Mouse (Mus musculus): ENCODE results near the gene Hoxb3. TPM values are rescaled to one million over a fixed set of nuclear protein-coding genes. Genes with fewer than 3 reads are reported as not detected.

Gene Hoxb3
- not detected in 2 replicates for polyA plus RNA-seq (2015; fragmentation: Nextera tagmentation; extraction: Ambion mirVana)

DNA sequence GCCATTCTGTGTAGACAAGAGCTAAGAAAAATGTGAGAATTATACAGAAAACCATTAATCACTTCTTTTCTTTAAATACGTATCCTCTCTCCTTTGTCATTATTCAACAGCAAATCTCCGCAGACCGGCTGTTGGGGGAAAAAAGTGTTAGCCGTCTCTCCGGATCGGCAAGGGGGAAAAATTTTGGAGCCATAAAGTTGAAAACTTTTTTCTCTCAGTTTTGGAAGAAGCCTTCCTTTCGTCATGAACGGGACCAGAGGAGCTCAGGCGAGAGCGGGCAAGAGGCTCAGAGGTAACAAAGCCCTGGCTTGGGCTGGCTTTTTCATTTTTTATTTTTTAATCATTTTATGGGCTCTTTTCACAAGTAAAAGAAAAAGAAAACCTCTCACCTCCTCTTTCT, at the start of gene Hoxb3:
TSS of gene Hoxb3 (plus strand) at position 173 of the 400 bp plus-strand sequence.
- WGBS: 2% methylated on average over 10 of the region's 10 CpGs
- Histone ChIP-seq H3K9ac (replicated peaks; ENCODE audit: low read depth, low read length) (no peak within 1 kb of the TSS), H3K27me3 (replicated peaks; ENCODE audit: control insufficient read depth, insufficient read depth, low read length) (peaks cover 98% of the 10 kb centered on the region), H3K4me1 (replicated peaks; ENCODE audit: control insufficient read depth, insufficient read depth, low read length) (no peaks in the 10 kb centered on the region), H3K27ac (ENCODE audit: low read length) (no peak within 1 kb of the TSS), H3K4me2 (ENCODE audit: low read length) (no peak within 1 kb of the TSS), H3K36me3 (ENCODE audit: control insufficient read depth, insufficient read depth) (no peaks in the 10 kb centered on the region), H3K4me3 (replicated peaks; ENCODE audit: low read length) (no peak within 1 kb of the TSS), H3K9me3 (ENCODE audit: control insufficient read depth, low read length) (no peaks in the 10 kb centered on the region)
- ATAC-seq: no peak

- no peak overlapping the region for H3K9ac ChIP-seq (replicated peaks; ENCODE audit: low read depth, low read length)
- H3K27me3 ChIP-seq (replicated peaks; ENCODE audit: control insufficient read depth, insufficient read depth, low read length): peaks cover 98% of the 10 kb centered on the region
- ATAC-seq: no peak
- H3K4me1 ChIP-seq (replicated peaks; ENCODE audit: control insufficient read depth, insufficient read depth, low read length): peaks cover 4% of the 10 kb centered on the region
- no peak overlapping the region for H3K27ac ChIP-seq (ENCODE audit: low read length)
- no peak overlapping the region for H3K4me3 ChIP-seq (replicated peaks; ENCODE audit: low read length)
- WGBS: 2% methylated on average over 10 of the region's 10 CpGs
- no peaks in the 10 kb centered on the region for H3K36me3 ChIP-seq (ENCODE audit: control insufficient read depth, insufficient read depth)
- no peaks in the 10 kb centered on the region for H3K9me3 ChIP-seq (ENCODE audit: control insufficient read depth, low read length)
- H3K4me2 ChIP-seq (ENCODE audit: low read length): no peak overlapping the region
Measured at GRCm38 (mm10) chr11:96274428-96274827, 48.7 kb upstream of the Hoxb3 start.

GRCm38 (mm10) chr11:96275896-96276295, 47.2 kb upstream of the Hoxb3 start:
- Histone ChIP-seq H3K4me1 (replicated peaks; ENCODE audit: control insufficient read depth, insufficient read depth, low read length) (peaks cover 4% of the 10 kb centered on the region), H3K27me3 (replicated peaks; ENCODE audit: control insufficient read depth, insufficient read depth, low read length) (peaks cover 94% of the 10 kb centered on the region), H3K9me3 (ENCODE audit: control insufficient read depth, low read length) (no peaks in the 10 kb centered on the region), H3K36me3 (ENCODE audit: control insufficient read depth, insufficient read depth) (no peaks in the 10 kb centered on the region), H3K4me3 (replicated peaks; ENCODE audit: low read length) (no peak overlapping the region), H3K27ac (ENCODE audit: low read length) (no peak overlapping the region), H3K9ac (replicated peaks; ENCODE audit: low read depth, low read length) (no peak overlapping the region), H3K4me2 (ENCODE audit: low read length) (no peak overlapping the region)
- 5% methylated on average over 4 of the region's 4 CpGs for WGBS
- no peak for ATAC-seq

DNA sequence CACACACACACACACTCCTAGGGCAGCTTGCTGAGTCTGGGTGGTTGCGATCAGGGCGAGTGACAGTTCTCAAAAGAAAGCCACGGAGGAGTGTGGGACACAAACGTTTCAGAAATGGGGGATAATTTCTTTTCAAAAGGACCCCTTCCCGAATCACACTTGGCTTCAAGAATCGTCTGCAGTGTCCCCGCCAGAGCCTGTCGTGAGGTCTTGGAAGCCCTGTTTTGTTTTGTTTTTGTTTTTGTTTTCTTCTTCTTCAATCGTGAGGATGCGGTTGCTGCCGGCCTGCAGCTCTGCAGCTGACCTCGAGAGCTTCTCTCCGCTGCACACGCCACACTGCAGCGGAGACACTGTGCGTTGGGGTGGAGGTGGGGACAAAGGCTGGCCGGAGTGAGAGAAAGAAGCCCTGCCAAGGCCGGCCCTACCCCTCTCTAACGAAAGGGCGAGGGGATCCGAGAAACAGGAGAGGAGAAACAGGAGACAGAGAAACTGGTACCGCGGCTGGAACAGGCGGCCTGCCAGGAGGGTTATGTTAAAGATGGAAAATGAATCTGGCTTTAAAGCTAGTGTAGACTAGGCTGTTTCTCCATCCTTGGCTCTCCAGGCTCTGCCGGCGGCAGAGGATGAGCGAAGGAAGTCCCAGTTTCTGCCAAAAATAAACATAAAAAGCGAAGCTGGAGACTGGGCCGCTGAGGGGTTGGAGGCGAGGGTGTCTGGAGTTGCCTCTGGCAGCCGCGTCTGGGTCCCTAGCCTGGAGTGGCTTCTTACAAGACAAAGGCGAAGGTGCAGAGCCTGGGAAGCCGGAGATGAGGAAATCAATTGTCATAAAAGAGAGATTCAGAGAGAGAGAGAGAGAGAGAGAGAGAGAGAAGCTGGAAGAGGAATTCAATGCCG, 45.7 kb upstream of the Hoxb3 start:
- Histone ChIP-seq H3K4me3 (replicated peaks; ENCODE audit: low read length) (no peak overlapping the region), H3K9me3 (ENCODE audit: control insufficient read depth, low read length) (no peaks in the 10 kb centered on the region), H3K27me3 (replicated peaks; ENCODE audit: control insufficient read depth, insufficient read depth, low read length) (peaks cover 92% of the 10 kb centered on the region), H3K4me2 (ENCODE audit: low read length) (no peak overlapping the region), H3K36me3 (ENCODE audit: control insufficient read depth, insufficient read depth) (no peaks in the 10 kb centered on the region), H3K4me1 (replicated peaks; ENCODE audit: control insufficient read depth, insufficient read depth, low read length) (peaks cover 2% of the 10 kb centered on the region; the same call in 1 of the 2 replicates), H3K27ac (ENCODE audit: low read length) (no peak overlapping the region), H3K9ac (replicated peaks; ENCODE audit: low read depth, low read length) (no peak overlapping the region)
- no peak for ATAC-seq
- WGBS: 2% methylated on average over 35 of the region's 35 CpGs

GRCm38 (mm10) chr11:96278324-96278723, 44.8 kb upstream of the Hoxb3 start:
- Histone ChIP-seq H3K4me1 (replicated peaks; ENCODE audit: control insufficient read depth, insufficient read depth, low read length) (no peaks in the 10 kb centered on the region), H3K9me3 (ENCODE audit: control insufficient read depth, low read length) (no peaks in the 10 kb centered on the region), H3K4me3 (replicated peaks; ENCODE audit: low read length) (no peak overlapping the region), H3K36me3 (ENCODE audit: control insufficient read depth, insufficient read depth) (no peaks in the 10 kb centered on the region), H3K27ac (ENCODE audit: low read length) (no peak overlapping the region), H3K9ac (replicated peaks; ENCODE audit: low read depth, low read length) (no peak overlapping the region), H3K4me2 (ENCODE audit: low read length) (no peak overlapping the region), H3K27me3 (replicated peaks; ENCODE audit: control insufficient read depth, insufficient read depth, low read length) (peaks cover 88% of the 10 kb centered on the region)
- WGBS: 16% methylated on average over 14 of the region's 14 CpGs
- ATAC-seq: no peak

- WGBS: under 1% methylated on average over 9 of the region's 9 CpGs
Measured at GRCm38 (mm10) chr11:96278773-96279172, 44.4 kb upstream of the Hoxb3 start.

GRCm38 (mm10) chr11:96279421-96280233, 43.5 kb upstream of the Hoxb3 start:
- Histone ChIP-seq H3K27ac (ENCODE audit: low read length) (no peak overlapping the region), H3K36me3 (ENCODE audit: control insufficient read depth, insufficient read depth) (no peaks in the 10 kb centered on the region), H3K9ac (replicated peaks; ENCODE audit: low read depth, low read length) (no peak overlapping the region), H3K4me3 (replicated peaks; ENCODE audit: low read length) (no peak overlapping the region), H3K9me3 (ENCODE audit: control insufficient read depth, low read length) (no peaks in the 10 kb centered on the region), H3K4me1 (replicated peaks; ENCODE audit: control insufficient read depth, insufficient read depth, low read length) (peaks cover 4% of the 10 kb centered on the region; the same call in 1 of the 2 replicates), H3K27me3 (replicated peaks; ENCODE audit: control insufficient read depth, insufficient read depth, low read length) (peaks cover 88% of the 10 kb centered on the region), H3K4me2 (ENCODE audit: low read length) (no peak overlapping the region)
- ATAC-seq: no peak
- WGBS: 1% methylated on average over 31 of the region's 31 CpGs

More at GRCm38 (mm10) chr11:96278773-96279172, 44.4 kb upstream of the Hoxb3 start:
- peak; percentile 20; the same call in 1 of the 2 replicates for ATAC-seq
- H3K27ac ChIP-seq (ENCODE audit: low read length): no peak overlapping the region
- H3K4me2 ChIP-seq (ENCODE audit: low read length): no peak overlapping the region
- H3K36me3 ChIP-seq (ENCODE audit: control insufficient read depth, insufficient read depth): no peaks in the 10 kb centered on the region
- no peaks in the 10 kb centered on the region; the same call in 1 of the 2 replicates for H3K4me1 ChIP-seq (replicated peaks; ENCODE audit: control insufficient read depth, insufficient read depth, low read length)
- peaks cover 88% of the 10 kb centered on the region for H3K27me3 ChIP-seq (replicated peaks; ENCODE audit: control insufficient read depth, insufficient read depth, low read length)
- H3K4me3 ChIP-seq (replicated peaks; ENCODE audit: low read length): no peak overlapping the region
- H3K9ac ChIP-seq (replicated peaks; ENCODE audit: low read depth, low read length): no peak overlapping the region
- H3K9me3 ChIP-seq (ENCODE audit: control insufficient read depth, low read length): no peaks in the 10 kb centered on the region

DNA sequence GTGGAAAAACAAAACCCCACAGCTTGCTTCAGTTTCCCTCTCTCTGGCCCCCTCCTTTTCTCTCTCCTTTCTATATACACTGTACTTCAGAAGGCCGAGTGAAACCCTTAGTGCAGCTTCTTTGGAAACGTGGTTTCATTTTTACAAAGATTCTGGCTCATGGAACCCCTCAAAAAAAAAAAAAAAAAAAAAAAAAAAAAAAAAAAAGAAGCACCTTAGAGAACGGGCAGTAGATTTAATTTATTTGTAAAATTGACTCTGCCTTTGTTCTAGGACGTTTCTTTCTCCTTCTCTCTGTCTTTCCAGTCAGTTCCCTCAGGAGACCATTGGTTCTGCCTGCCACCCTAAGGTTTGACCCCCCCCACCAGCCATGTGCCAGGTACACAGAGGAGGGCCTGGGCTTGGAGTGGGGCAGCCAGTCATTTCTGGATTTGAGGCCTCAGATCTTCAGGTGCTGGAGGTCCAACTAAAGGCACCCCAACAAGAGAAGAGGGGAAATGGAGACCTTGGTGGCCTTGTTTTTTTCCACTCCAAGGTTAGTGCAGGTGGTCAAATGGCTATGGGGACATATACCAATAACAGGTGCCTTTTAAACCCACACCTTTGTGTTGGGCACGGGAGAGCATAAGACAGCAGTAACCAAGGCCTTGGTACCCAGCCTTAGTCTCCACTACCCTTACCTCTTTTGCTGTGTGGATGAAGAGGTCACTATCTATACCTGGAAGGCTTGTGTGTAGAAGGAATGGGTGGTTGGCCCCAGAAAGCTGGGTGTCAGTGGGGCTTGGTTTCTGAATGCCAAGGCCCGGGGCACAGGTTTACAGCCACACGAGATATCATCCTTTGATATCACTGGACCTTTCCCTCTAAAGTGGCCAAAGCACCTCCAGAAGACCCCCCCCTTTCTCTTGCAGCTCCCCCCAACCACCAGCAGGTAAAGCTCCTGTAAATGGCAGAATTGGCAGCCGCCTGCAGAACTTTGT, 42.4 kb upstream of the Hoxb3 start:
- no peaks in the 10 kb centered on the region for H3K36me3 ChIP-seq (ENCODE audit: control insufficient read depth, insufficient read depth)
- H3K27ac ChIP-seq (ENCODE audit: low read length): no peak overlapping the region
- no peak for ATAC-seq
- H3K4me1 ChIP-seq (replicated peaks; ENCODE audit: control insufficient read depth, insufficient read depth, low read length): peaks cover 4% of the 10 kb centered on the region; the same call in 1 of the 2 replicates
- WGBS: 4% methylated on average over 8 of the region's 8 CpGs
- peaks cover 84% of the 10 kb centered on the region for H3K27me3 ChIP-seq (replicated peaks; ENCODE audit: control insufficient read depth, insufficient read depth, low read length)
- no peak overlapping the region for H3K9ac ChIP-seq (replicated peaks; ENCODE audit: low read depth, low read length)
- H3K4me2 ChIP-seq (ENCODE audit: low read length): no peak overlapping the region
- no peaks in the 10 kb centered on the region for H3K9me3 ChIP-seq (ENCODE audit: control insufficient read depth, low read length)
- H3K4me3 ChIP-seq (replicated peaks; ENCODE audit: low read length): no peak overlapping the region

Data from forebrain, embryonic 16.5 days (tissue).